Mouse (Mus musculus) layer of hippocampus, adult 9-11 months (tissue): ENCODE measurements around the gene Gm45713.
"Not testable (repeated sequence)": the region's sequence is repeated elsewhere in the genome, so short reads cannot be mapped to it uniquely, and the experiment has no call there.

Source experiments
- DNase-seq: peaks from one replicate; pipeline ENCODE4 v3.0.0; 2022

The Gm45713 gene

DNA sequence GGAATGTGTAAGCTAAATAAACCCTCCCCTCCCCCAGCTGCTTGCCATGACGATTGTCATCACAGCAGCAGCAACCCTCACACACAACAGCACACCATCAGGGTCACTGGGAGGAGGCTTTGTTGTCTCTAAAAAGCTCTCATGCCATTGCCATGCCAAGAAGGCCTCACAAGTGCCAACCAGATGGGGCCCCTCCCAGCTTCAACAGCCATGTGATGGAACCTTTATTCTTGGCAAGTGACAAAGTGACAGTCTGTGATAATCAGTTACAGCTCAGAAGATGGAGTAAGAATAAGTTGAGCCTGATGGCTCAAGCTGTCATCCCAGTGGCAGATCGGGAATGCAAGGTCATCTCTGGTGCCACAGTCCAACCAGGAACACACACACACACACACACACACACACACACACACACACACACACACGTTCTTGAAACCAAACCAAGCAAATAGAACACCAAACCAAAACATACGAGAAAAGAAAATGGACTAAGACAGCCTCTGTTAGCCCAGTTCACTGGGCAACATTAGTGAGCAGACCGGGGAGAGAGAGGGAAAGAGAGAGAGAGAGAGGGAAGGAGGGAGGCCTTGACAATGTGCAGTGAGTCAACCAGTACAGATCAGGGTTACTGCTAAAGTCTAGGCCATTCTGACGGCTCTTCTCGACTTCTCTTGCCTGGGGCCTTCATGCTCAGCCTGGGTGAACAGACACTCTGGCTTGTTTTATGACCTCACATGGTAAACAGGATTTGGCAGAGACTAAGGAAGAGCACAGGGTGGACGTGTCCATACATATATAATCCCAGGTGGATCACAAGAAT, 4.1 kb upstream of the Gm45713 start:
- DNase-seq: no peak

DNA sequence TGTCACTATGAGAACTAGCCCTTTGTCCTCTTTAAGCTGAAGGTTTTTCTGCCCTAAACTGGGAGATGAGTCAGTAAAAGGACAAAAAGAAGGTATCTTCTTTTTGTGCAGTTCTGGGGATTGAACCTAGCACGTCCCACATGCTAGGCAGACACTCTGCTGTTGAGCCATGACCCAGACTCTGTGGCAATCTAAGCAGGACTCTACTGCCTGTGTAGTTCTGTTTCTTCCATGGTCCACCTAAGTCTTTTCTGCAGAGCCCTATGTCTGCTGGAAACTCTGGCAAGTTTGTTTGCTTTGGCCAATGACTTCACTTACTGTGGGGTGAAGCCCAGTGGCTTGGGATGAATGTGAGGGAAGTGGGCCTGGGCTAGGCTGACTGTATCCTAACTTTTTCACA, 2.4 kb upstream of the Gm45713 start:
- DNase-seq: no peak

DNA sequence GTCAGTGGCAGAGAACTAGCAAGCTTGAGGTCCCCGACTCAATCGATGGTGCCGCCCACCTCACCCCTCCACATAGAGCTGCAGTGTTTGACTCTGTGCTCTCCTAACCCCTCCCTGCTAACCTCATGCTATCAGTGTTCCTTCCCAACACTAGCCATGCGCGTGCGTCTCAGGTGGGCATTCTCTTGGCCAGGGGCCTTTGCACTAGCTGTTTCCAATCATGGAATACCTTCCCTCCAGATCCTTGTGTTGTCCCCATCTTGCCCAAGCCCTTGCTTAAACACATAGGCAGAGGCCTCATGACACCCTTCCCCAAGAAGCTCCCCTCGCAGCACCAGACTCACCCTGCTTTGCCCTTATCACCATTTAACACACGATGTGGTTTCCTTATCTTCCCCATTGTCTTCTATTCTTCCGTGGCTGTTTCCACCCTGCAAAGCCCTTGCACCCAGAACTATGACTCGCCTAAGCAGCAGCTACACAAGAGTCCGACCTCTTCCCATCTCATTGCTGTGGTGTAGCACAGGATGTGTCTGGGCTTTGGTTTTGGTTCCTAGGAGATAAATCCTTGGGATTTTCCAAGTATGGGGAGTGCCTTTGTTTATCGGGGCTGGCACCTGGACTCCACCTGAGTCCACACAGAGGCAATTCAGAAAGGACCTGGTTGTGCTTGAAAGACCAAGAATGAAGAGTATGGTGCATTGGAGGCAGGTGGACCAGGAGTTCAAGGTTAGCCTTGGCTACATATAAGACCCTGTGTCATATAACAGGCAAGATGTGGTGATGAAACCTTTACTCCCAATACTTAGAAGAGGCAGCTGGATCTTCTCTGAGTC, 1.4 kb upstream of the Gm45713 start:
- DNase-seq: no peak

DNA sequence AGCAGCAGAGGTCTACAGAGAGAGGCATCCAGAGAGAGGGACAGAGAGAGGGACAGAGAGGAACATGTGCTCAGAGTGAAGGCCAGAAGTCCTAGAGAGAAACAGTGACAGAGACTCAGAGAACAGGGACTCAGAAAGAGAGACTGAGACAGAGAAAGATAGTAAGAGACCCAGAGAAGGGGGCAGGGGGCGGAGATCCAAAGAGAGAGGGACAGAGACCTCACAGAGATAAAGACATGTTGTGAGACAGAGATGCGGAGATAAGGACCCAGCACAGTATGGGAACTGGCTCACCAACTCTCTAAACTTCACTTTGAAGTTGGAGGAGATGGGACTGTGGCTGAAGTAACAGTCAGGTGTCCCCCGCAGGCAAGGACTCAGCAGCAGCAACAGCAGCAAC, 661 bp downstream of the Gm45713 start:
- DNase-seq: no peak

DNA sequence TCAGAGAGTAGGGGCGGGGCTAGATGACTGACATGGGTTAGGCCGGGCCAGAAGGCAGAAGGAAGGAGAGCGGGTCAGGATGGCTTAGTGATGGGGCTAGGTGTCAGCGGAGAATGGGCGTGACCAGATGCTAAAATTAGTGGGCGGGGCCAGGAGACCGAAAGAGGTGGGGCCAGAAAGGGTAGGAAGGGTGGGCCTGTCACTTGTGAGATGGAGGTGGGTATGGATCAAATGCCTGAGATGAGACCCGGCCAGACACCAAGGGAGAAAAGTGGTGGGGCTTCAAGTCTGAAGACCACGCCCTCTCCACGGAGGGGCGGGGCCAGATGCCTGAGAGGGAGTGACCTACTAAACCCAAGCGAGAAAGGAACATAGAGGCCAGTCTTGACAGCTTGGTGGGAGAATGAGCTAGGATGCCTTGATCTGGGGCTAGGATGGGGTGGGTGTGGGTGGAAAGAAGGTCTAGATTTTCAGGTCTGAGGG, 1.4 kb downstream of the Gm45713 start:
- no peak for DNase-seq

DNA sequence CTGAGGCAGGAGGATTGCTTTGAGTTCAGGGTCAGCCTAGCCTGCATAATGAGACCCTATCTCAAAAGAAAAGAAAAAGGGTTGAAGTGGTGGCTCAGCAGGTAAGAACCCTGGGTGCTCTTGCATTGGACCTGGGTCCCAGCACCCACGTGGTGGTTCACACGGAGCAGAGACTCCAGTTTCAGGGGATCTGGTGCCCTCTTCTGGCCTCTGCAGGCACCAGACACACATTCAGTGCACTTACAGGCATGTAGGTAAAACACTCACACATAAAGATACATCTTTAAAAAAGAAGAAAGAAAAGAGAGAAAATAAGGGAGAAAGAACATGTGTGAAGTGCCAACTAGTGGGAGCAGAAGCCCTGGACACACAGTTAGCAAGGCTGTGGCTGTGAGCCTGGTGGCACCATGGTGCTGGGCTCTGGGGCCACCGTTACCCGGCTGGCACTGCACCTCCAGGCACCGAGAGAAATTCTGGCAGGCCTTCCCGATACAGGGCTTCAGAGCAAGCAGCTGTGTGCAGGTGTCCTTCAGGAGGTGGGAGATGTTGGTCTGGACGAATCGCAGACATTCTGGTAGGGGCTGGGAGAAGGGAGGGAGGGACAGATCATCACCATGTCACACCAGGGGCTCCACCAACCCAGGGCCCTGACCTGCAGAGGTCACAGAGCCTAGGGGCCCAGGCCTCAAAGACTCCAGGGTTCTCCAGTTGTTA, 2.4 kb downstream of the Gm45713 start:
- DNase-seq: no peak

DNA sequence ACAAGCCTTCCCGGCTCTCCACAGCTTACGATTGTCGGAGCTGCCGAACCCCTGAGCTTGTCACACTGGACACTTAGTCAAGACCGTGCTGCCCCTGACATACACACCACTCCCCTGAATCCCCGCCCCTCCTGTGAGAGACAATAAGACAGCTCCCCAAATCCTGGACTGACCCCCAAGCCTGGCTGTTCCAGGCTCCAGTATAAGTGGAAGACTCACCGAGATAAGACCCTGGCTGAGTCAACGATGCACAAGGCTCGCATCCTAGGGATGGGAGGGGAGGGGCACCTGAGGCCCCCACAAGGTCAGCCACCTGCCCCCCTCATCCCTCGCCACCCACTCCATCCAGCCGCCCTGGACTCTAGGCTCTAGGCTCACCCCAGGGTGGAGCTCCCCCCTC, 4.2 kb downstream of the Gm45713 start:
- no peak for DNase-seq

DNA sequence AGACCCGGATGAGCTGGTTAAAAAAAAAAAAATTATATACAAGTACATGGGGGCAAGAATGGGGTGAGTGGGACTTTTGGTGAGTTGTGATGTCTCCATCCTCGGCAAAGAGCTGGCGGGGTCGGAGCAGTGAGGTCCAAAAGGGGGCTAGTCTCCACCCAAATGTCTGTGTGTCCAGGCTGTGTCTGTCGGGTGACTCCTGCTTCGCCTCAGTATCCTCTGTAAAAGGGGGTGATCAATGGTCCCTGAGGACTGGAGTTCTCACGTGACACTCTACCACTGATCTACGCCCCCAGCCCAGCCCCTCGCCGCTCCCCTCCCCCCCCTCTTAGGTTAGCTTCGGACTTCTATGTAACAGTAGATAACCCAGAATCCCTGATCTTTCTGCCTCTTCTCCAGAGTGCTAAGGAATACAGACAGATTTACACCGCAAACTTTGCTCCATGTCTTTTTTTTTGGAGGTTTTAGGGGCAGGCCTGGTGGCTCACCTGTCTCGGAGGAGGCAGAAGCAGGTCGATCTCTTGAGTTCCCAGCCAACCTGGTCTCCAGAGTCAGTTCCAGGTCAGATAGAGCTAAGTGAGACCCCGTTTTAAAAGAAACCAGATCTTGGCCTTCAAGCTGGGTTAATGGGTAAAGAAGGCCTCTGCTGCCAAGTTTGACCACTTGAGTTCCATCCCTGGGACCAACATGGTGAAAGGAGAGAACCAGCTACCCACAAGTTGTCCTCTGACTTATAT, 6.1 kb downstream of the Gm45713 start:
- no peak for DNase-seq

DNA sequence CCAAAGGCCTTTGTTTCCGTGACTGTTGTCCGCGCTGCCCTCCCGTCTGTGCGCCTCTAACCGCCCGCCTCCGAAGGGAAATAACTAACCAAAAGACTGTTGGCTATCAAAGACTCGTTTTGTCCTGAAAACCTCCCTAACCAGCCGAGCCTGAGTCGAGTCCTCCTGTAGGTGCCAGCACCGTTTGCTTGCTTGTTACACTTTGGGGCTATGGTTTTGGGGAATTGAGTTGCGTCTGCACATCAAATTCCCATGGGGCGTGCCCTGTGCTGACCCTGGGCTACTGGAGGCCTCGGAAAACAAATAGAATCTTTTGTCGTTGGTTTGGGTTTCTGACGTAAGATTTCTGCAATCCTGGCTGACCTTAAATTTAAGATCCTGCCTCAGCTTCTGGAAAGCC, 6.7 kb downstream of the Gm45713 start:
- DNase-seq: no peak

DNA sequence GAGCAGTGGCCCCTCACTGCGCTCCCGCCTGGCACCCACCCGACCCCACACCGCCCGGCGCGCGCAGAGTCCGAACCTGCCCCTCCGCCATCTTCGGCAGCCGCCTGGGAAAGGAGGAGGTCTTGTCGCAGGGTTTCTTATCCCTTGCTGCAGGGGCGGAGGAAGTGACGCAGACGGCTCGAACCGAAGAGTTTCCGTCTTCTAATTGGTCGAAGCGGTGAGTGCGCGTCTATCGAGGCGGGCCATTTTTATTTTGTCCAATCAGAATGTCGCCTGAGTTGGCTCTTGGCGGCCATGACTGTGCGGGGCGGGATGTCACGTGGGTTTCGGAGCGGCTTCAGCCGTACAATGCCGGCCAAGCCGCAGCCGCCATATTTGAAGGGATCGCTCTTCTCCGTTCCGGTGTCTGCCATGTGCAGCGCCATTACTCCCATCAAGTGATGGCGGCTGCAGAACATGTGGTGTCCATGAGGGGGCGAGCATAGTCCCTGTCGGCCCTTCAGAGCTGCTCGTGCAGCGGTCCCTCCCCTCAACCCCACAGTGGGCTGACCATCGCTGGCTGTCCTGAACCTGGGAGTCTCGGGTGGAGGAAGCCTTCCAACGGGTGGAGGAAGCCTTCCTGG, 7.3 kb downstream of the Gm45713 start, which contains the start of gene Rpl13a:
TSS of gene Rpl13a (minus strand) at position 138 of the 623 bp plus-strand sequence.
- peak; percentile 99 for DNase-seq

DNA sequence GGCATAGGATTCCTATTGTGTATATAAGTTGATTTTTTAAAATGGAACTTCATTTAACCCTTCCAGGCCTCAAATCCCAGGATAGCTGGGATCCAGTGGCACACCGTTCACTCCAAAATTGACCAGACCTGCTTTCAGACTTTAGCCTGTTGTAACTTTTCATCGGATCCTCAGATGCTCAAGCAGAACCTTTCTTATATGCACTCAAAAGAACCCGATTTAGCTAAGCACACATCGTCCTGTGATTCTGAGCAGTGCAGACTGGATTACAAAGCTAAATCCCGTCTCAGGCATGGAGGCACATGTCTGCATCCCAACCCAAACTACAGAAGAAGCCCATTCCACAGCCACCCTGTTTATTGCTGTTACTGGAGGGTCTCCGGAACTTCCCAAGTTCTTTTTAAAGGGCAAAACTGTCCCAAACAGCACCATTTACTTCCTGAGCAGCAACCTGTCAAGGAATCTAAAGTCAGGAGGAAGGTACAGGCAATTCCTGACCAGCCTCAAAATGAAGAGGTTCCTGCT, 8.3 kb downstream of the Gm45713 start:
- DNase-seq: no peak

DNA sequence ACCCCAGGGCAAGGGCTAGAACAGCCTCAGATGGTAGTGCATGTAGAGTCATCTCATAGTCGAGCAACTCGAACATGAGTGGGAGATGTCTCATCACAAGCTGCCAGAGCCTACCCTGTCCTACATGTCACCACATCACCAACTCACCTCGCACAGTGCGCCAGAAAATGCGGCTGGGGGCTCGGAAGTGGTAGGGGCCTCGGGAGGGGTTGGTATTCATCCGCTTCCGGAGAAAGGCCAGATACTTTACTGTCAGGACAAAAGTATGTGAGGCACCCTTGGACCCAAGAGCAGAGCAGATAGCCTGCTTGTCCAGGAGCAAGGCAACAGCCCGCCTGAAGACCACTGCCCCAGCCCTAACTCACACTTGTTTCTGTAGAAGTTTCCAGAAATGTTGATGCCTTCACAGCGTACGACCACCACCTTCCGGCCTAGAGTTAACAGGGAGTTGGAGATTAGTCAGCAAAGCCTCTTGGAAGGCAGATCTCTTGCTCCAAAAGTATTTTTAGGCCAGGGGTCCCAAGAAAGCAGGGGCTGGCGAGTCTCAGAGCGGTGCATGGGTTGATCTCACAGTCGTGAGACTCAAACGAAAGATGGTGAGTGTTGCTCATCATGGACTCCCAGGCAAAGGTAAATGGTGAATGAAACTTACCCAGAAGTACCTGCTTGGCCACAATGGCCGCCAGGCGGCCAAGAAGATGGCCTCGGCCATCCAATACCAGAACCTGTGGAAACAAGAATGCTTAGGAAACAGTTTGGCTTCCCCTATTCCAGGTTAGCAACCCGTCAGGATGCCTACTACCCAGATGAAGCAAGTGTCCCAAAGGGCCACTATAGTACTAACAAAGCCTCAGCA, 9.0 kb downstream of the Gm45713 start:
- no peak for DNase-seq

DNA sequence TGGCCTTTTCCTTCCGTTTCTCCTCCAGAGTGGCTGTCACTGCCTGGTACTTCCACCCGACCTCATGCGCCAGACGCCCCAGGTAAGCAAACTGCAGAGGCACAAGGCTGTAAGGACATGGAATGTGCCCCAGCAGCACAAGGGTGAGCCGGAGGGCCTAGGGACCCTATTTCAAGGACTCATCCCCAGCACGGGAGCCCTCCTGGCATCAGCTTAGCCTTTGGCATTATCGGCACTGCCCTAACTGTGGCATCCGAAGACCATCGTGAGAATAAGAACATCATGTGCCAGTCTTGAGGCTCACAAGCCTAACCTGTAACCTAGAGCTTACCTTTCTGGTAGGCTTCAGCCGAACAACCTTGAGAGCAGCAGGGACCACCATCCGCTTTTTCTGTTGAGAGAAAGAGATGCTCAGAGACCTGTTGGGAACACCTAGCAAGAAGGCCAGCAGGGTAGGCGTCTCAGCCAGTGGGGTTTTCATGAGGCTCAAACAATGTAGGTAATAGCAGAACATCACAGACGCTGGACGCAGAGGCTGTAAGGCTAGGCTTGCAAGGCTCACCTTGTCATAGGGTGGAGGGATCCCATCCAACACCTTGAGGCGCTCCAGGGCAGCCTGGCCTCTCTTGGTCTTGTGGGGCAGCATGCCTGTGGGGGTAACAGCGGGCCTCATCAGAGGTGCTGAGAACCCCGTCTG, 9.7 kb downstream of the Gm45713 start:
- DNase-seq: no peak

DNA sequence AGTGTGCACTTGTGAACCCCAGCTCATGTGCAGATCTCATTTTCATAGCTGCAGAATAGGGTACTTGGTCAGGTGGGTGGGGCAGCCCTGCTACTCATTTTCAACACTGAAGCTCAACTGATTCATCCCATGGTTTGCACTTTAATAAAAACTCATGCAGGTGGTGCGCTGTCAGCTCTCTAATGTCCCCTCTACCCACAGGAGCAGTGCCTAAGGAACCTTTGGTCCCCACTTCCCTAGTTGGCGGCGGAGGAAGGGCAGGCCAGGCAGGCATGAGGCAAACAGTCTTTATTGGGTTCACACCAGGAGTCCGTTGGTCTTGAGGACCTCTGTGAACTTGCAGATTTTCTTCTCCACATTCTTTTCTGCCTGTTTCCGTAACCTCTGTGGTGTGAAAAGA, 10.4 kb downstream of the Gm45713 start:
- not testable (repeated sequence) for DNase-seq

DNA sequence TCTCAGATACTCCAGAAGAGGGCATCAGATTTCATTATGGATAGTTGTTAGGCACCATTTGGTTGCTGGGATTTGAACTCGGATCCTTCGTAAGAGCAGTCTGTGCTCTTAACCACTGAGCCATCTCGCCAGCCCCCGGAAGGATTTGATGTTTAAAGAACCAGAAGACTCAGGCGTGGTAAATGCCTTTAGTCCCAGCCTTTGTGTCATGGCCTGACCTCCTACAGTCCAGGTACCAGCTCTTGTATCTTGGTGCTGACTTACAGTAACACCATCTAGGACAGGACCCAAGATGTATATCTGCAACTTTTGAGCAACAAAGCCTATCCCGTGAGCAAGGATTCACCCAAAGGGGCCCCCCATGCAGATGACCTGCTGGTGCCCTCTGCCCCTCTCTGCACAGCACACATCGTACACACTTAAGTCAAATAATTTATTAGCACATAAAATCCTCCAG, 10.9 kb downstream of the Gm45713 start:
- no peak for DNase-seq

DNA sequence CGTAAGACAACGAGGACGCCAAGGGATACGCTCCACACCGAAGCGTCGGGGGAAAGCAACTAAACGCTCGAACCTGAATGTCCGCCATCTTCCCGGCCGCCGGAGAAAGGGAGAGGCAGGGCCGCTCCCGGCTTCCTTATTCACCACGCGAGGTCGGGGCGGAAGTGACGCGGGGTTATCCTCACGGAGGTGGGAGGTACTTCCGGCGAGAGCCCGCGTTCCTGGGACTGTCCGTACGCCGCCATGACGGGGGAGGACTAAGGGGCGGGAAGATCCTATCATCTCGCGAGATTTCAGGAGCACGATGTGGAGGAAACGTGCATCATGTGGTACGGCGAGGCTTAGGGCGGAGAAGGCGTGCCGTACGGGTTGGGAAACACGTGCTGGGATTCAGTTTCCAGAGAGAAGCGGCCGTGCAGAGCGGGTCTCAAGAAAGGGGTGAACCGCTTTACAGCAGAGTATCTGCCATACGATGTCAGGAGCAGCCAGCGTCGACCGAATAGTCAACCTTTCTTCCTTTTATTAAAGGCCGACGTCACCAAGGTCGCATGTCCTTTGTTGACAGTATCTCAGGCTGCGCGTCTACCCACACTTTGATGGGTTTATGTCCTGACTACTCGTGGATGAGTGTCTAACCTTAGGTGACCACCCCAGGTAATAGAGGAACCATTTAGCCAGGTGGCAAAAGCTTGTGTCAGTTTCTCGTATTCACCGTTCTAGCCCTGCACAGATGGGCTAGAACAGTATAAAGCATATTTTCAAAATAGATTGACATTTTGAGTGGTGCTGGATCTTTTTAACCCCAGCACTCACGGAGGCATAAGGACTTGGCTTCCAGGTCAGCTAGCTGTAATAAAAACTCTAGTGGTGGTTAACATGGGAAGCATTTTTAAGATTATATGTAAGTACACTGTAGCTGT, 11.5 kb downstream of the Gm45713 start, which contains the start of gene Rps11:
TSS of gene Rps11 (minus strand) at position 216 of the 920 bp plus-strand sequence.
- DNase-seq: peak; percentile 99

DNA sequence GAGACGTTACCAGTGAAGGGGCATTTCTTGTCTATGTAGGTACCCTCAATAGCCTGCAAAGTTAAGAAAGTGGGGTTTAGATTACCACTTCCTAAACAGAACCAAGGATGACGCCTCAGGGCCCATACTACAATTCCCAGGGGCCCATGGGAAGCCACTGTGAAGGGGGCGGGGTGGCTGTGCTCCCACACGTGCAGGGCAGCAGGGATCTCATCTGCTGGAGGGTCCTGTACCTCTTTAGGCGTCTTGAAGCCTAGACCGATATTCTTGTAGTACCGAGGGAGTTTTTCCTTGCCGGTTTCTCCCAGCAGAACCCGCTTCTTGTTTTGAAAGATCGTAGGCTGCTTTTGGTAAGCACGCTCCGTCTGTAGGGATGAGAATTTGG, 12.9 kb downstream of the Gm45713 start:
- no peak for DNase-seq

DNA sequence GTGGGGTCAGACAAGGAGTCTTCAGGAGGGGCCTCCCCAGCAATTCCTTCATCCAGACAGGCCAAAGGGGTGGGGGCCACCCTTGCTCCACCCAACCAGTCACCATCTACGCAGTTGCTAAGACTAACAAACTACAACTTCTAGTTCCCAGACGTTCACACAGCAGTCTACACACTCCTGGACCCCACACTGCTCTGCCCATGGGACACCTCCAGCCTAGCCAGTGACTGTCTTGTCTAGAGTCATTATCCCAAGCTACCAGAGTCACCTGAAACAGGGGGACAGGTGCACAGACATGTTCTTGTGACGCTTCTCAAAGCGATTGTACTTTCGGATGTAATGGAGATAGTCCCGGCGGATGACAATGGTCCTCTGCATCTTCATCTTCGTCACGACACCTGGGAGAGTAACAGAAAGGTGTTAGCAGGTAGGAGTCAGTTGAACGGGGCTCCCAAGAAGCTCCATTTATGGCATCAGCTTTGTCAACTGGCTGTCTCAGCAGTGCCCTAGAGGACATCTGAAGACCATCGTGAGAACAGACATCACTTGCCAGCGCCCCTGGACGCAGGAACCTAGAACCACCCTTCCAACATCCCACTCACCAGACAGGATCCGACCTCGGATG, 13.4 kb downstream of the Gm45713 start:
- no peak for DNase-seq
